Mouse (Mus musculus) heart, postnatal 0 days (tissue): ENCODE measurements around the gene Lrrc10.

Experiments used
- CTCF ChIP-seq: IDR thresholded peaks from 2 replicates; pipeline ENCODE4 v1.5.1; 2016; ENCODE audit warnings: antibody characterized with exemption, control low read depth, low read depth
- EP300 ChIP-seq: IDR thresholded peaks from 2 replicates; pipeline ENCODE4 v1.6.1; 2016; ENCODE audit warnings: antibody characterized with exemption, low read depth

- TF ChIP-seq CTCF: no peak; the same call in 1 of the 2 replicates
- TF ChIP-seq EP300: no peak
Observed at GRCm38 (mm10) chr10:117063254-117064021, 18.3 kb downstream of the Lrrc10 start, which contains the start of gene Cct2.
